Mouse (Mus musculus) hindbrain, embryonic 16.5 days (tissue): ENCODE results near the gene Tek. TPM values are rescaled to one million over a fixed set of nuclear protein-coding genes. Genes with fewer than 3 reads are reported as not detected.

Experiments used
- ATAC-seq: fragments of 200-750 bp; cut with Nextera tagmentation; 2 replicates; pipeline ENCODE4 v1.8.0; 2017; ENCODE audit warnings: moderate TSS enrichment, moderate library complexity
- H3K27ac ChIP-seq: fragments of 300-500 bp; sonication (generic); 2 replicates; pipeline ENCODE4 v1.5.1; 2014; ENCODE audit warnings: low read depth, mild to moderate bottlenecking, control low read depth, low read length, moderate library complexity
- H3K27me3 ChIP-seq: fragments of 300-500 bp; sonication (generic); replicated peaks from 2 replicates; pipeline ENCODE4 v1.6.1; 2014; ENCODE audit warnings: low read length; ENCODE audit not compliant: control insufficient read depth, insufficient read depth
- H3K36me3 ChIP-seq: fragments of 300-500 bp; sonication (generic); 2 replicates; pipeline ENCODE4 v1.6.1; 2014; ENCODE audit warnings: mild to moderate bottlenecking, low read length, moderate library complexity, mixed read lengths; ENCODE audit not compliant: control insufficient read depth, insufficient read depth
- H3K4me1 ChIP-seq: fragments of 300-500 bp; sonication (generic); 2 replicates; pipeline ENCODE4 v1.6.1; 2014; ENCODE audit warnings: low read depth, low read length; ENCODE audit not compliant: control insufficient read depth, insufficient read depth
- H3K4me2 ChIP-seq: fragments of 300-500 bp; sonication (generic); 2 replicates; pipeline ENCODE4 v1.6.1; 2014; ENCODE audit warnings: mild to moderate bottlenecking, low read length, control low read depth, moderate library complexity
- H3K4me3 ChIP-seq: fragments of 300-500 bp; sonication (generic); 2 replicates; pipeline ENCODE4 v1.5.1; 2014; ENCODE audit warnings: mild to moderate bottlenecking, low read length, control low read depth, moderate library complexity
- H3K9ac ChIP-seq: fragments of 300-500 bp; sonication (generic); 2 replicates; pipeline ENCODE4 v1.6.1; 2014; ENCODE audit warnings: low read depth, mild to moderate bottlenecking, control low read depth, low read length, moderate library complexity
- H3K9me3 ChIP-seq: fragments of 300-500 bp; sonication (generic); 2 replicates; pipeline ENCODE4 v1.6.1; 2014; ENCODE audit warnings: mild to moderate bottlenecking, low read length, moderate library complexity; ENCODE audit not compliant: control insufficient read depth
- WGBS: fragments of 180-500 bp; shearing (Covaris S2); extraction: QIAGEN DNeasy Blood & Tissue Kit; methylation state at CpG from one replicate; pipeline ENCODE4 v1.1.7; 2014; 5-methylcytosine and 5-hydroxymethylcytosine counted together
- polyA plus RNA-seq: library from polyadenylated mRNA; unstranded; fragments of >200 nt; fragmentation: Nextera tagmentation; extraction: Ambion mirVana; gene quantifications from 2 replicates; pipeline ENCODE4 v1.2.1, GENCODE M21; 2015

Tek gene
- polyA plus RNA-seq, 1 experiment from 2014 or later = 8.5 TPM

DNA sequence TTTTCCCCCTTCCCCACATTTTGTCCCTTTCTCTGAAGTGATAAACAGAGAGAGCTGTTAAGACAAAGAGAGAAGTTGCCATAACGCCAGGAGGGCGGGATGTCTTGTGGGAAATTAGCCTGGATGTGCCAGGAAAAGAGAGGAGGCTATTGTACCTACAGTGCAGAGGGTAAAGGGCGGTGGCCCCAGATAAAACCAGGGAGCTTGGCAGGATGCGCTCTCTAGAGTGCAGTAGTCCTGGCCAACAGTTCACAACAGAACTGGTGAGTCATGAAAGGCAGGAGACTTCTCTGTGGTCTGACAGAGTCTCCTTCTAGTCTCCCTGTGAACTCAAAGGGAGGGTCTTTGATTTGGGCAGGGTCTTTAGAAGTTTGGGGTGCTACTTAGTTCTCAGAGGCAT, 13.3 kb upstream of the Tek start:
- Histone ChIP-seq H3K4me3 (no peak overlapping the region), H3K9ac (no peak overlapping the region), H3K4me1 (no peaks in the 10 kb centered on the region), H3K9me3 (no peaks in the 10 kb centered on the region), H3K36me3 (no peaks in the 10 kb centered on the region), H3K27ac (no peak overlapping the region), H3K27me3 (no peaks in the 10 kb centered on the region), H3K4me2 (no peak overlapping the region)
- no peak for ATAC-seq
- 66% methylated on average over 4 of the region's 4 CpGs for WGBS

- no peak for ATAC-seq
- no peak overlapping the region for H3K4me2 ChIP-seq
- no peak overlapping the region for H3K4me3 ChIP-seq
- no peaks in the 10 kb centered on the region for H3K4me1 ChIP-seq
- no peaks in the 10 kb centered on the region for H3K36me3 ChIP-seq
- no peaks in the 10 kb centered on the region for H3K27me3 ChIP-seq
- no peak overlapping the region for H3K9ac ChIP-seq
- no peaks in the 10 kb centered on the region for H3K9me3 ChIP-seq
- H3K27ac ChIP-seq = no peak overlapping the region
These were observed 6.4 kb upstream of the Tek start for GRCm38 (mm10) chr4:94732721-94733120.

DNA sequence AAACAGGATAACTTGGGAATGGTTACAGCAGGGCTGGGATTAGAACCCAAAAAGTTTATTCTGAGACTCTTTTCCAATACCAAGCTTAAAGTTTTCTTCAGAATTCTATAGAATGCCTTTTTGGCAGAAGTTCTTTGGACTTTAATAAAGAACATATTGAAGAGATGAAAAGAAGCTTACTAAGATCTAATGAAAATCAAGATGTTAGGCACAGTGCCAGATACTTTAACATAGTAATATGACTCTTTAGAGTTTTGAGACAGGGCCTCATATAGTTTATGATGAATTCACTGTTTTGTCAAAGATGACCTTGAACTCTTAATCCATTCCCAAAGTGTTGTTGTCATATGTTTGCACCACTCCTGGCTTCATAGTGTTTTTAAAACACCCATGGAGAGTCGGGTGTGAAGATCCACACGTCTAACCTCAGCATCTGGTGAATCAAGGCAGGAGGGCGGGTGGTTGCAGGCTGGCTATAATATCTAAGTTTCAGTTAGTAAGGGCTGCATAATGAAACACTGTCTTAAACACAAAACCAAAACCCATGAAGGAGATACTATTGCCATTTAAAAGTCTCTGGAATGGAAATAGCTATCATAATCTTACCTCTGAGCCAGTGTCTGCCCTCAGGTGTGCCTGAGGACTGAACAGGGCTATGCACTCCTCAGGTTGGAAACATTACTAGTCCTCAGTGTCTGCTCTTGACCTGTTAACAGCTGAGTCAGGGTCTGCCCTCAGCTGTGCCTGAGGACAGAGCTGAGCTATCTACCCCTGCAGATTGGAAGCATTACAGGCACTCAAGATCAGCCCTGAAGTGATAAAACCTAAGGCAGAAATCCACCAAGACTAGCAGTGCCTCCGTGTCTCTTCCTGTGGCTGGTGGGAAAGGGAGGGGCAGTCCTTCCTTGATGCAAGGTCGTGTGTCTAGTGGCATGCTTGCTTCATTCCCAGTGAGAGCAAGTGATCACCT, 1.5 kb upstream of the Tek start:
- Histone ChIP-seq H3K4me3 (no peak overlapping the region), H3K27ac (no peak overlapping the region), H3K36me3 (no peaks in the 10 kb centered on the region), H3K9me3 (no peaks in the 10 kb centered on the region), H3K27me3 (no peaks in the 10 kb centered on the region), H3K4me1 (no peaks in the 10 kb centered on the region), H3K4me2 (no peak overlapping the region), H3K9ac (no peak overlapping the region)
- no peak for ATAC-seq
- WGBS = 68% methylated on average over 5 of the region's 5 CpGs

DNA sequence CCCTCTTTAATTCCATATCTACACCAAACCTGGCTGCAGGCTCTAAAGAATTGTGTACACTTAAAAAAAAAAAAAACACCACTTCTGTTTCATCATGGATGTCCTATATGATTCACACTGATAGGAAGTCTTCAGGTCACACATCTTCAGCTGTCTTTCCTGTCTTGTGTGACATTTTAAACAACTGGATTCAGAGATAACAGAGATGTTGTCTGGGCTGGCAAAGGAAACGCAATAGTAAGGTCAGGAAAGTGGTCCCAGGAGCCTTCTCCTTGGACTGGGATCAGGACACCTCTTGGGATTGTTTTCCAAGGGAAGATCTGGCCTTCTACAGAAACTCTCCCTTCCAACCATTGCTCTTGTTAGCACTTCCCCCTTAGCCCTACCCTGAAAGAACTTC, 2.7 kb downstream of the Tek start:
- H3K4me2 ChIP-seq = no peak overlapping the region
- H3K27ac ChIP-seq = no peak overlapping the region
- no peak for ATAC-seq
- H3K27me3 ChIP-seq = no peaks in the 10 kb centered on the region
- H3K4me1 ChIP-seq = no peaks in the 10 kb centered on the region
- WGBS = 77% methylated on average over 1 of the region's 1 CpGs
- H3K36me3 ChIP-seq = no peaks in the 10 kb centered on the region
- H3K9ac ChIP-seq = no peak overlapping the region
- no peak overlapping the region for H3K4me3 ChIP-seq
- no peaks in the 10 kb centered on the region for H3K9me3 ChIP-seq

DNA sequence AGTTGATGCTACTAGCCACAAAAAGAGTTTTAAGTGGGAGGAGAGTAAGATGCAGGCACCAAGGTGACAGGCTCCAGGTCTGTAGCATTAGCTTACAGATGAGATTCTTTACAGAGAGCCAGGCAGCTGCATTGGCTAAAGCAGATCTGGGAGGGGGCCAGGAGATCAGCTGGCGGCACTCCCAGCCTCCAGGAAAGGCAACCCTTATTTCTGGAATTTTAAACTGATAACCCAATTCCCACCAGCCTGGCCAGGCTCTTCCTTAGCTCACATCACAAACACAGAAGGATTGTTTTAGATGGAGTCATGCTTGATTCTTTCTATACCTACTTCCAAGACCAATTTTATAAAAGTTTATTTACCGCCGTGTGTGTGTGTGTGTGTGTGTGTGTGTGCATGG, 6.7 kb downstream of the Tek start:
- Histone ChIP-seq H3K36me3 (no peaks in the 10 kb centered on the region), H3K4me2 (no peak overlapping the region), H3K27ac (no peak overlapping the region), H3K9ac (no peak overlapping the region), H3K4me1 (no peaks in the 10 kb centered on the region), H3K9me3 (no peaks in the 10 kb centered on the region), H3K27me3 (no peaks in the 10 kb centered on the region), H3K4me3 (no peak overlapping the region)
- WGBS = 73% methylated on average over 3 of the region's 3 CpGs
- ATAC-seq = no peak

DNA sequence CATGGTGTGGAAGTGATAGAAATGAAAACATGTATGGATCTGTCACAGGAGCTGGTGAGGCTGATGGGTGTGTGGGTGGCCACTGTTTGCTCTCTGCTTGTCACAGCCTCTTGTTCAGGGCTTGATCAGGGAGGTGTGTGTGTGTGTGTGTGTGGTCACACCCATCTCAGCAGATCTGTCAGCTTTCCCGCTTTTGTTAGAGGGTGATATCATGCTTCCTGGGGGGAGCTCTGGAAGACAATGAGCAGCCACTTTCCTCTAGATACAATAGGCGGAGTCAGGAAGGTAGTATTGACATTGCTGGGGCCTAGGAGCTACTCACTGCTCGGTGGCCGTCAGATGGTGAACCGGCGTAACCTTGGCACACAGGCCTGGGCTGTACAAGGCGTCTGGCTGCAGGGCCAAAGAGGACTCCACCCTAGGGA, 7.3 kb downstream of the Tek start:
- Histone ChIP-seq H3K4me2 (no peak overlapping the region), H3K27me3 (no peaks in the 10 kb centered on the region), H3K4me3 (no peak overlapping the region), H3K36me3 (no peaks in the 10 kb centered on the region), H3K27ac (no peak overlapping the region), H3K9me3 (no peaks in the 10 kb centered on the region), H3K9ac (no peak overlapping the region), H3K4me1 (no peaks in the 10 kb centered on the region)
- 50% methylated on average over 7 of the region's 7 CpGs for WGBS
- no peak for ATAC-seq

DNA sequence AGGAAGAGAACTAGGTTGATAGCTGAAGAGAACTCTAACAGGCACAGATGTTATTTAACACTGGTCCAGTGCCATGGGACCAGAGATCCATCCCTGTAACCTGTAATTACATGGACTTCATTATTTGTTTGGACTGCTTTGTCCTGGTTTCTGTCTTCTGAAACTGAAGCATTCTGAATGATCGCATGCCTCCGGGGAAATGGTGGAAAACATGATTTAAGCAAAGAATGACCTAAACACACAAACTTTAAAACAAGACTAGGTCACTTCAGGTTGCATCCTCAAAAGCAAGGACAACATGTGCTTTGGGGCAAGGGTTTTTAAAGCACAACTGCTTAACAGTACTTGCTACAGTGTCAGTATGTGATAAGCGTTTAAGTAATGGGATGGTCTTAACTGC, 8.2 kb downstream of the Tek start:
- no peaks in the 10 kb centered on the region for H3K27me3 ChIP-seq
- H3K9ac ChIP-seq = no peak overlapping the region
- no peaks in the 10 kb centered on the region for H3K4me1 ChIP-seq
- H3K9me3 ChIP-seq = no peaks in the 10 kb centered on the region
- no peaks in the 10 kb centered on the region for H3K36me3 ChIP-seq
- H3K4me2 ChIP-seq = no peak overlapping the region
- no peak overlapping the region for H3K27ac ChIP-seq
- no peak overlapping the region for H3K4me3 ChIP-seq
- 93% methylated on average over 3 of the region's 3 CpGs for WGBS
- ATAC-seq = no peak

DNA sequence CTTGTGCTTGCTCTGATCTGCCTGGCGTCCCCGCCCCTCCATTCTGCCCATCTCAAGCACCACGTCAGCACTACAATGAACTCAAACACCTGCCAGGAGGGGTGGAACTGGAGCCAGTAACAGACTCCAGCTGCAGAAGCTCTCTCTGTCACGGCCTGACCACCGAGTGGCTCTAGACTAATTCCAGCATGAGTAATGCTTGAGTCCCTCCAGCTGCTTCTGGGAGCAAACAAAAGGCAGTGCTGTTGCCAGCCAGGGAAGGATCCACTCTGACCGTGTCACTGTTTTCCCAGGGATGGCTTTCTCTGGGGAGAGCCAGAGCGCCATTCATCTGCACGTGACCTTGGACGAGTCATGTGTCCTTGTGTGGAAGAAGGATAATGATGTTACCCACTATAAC, 13.4 kb downstream of the Tek start:
- Histone ChIP-seq H3K4me3 (no peak overlapping the region), H3K4me1 (no peaks in the 10 kb centered on the region), H3K4me2 (no peak overlapping the region), H3K27me3 (no peaks in the 10 kb centered on the region), H3K27ac (no peak overlapping the region), H3K9me3 (no peaks in the 10 kb centered on the region), H3K36me3 (no peaks in the 10 kb centered on the region), H3K9ac (no peak overlapping the region)
- peak; percentile 76 for ATAC-seq
- 21% methylated on average over 9 of the region's 9 CpGs for WGBS

DNA sequence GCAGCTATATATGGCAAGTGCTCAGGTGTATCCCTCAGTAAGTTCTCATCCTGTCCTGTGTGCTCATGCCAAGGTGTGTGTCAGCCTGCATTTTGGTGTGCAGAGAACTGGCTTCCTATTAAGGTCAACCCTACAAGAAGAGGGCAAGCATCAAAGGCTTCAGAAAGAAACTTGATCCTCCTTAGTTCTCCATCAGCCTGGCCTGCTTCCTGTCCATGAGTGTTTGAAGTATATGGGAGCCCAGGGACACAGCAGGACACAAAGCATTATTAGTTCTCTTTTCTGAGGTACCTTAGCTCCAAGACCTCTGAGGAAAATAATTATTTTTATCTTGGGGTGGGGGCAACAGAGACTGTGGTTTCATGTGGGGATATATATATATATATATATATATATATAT, 26.1 kb downstream of the Tek start:
- Histone ChIP-seq H3K9ac (no peak overlapping the region), H3K27me3 (no peaks in the 10 kb centered on the region), H3K27ac (no peak overlapping the region), H3K9me3 (no peaks in the 10 kb centered on the region), H3K36me3 (no peaks in the 10 kb centered on the region), H3K4me2 (no peak overlapping the region), H3K4me1 (no peaks in the 10 kb centered on the region), H3K4me3 (no peak overlapping the region)
- no peak for ATAC-seq
